Mouse (Mus musculus): ENCODE data around the gene Rabgap1l.

Rabgap1l gene

GRCm38 (mm10) chr1:160594576-160594975 is 198.4 kb downstream of the Rabgap1l start:
- no peak for DNase-seq (ENCODE audit: low read depth)

GRCm38 (mm10) chr1:160594066-160594465 is 198.9 kb downstream of the Rabgap1l start:
- DNase-seq (ENCODE audit: low read depth), result no peak

GRCm38 (mm10) chr1:160588911-160589590 is 204.0 kb downstream of the Rabgap1l start:
- DNase-seq (ENCODE audit: low read depth), result no peak

- no peak for DNase-seq (ENCODE audit: low read depth)
Measured at GRCm38 (mm10) chr1:160579309-160580233, 213.4 kb downstream of the Rabgap1l start.

- DNase-seq (ENCODE audit: low read depth), result no peak
Measured at GRCm38 (mm10) chr1:160576124-160576523, 216.9 kb downstream of the Rabgap1l start.

- DNase-seq (ENCODE audit: low read depth), result no peak
Measured at GRCm38 (mm10) chr1:160574039-160574438, 219.0 kb downstream of the Rabgap1l start.

GRCm38 (mm10) chr1:160566458-160566857 is 226.6 kb downstream of the Rabgap1l start:
- DNase-seq (ENCODE audit: low read depth), result no peak

- DNase-seq (ENCODE audit: low read depth), result peak; percentile 18
Measured at GRCm38 (mm10) chr1:160561381-160561780, 231.6 kb downstream of the Rabgap1l start.

- no peak for DNase-seq (ENCODE audit: low read depth)
Measured at GRCm38 (mm10) chr1:160550636-160551035, 242.4 kb downstream of the Rabgap1l start.

- no peak for DNase-seq (ENCODE audit: low read depth)
Measured at GRCm38 (mm10) chr1:160547934-160548876, 244.8 kb downstream of the Rabgap1l start.

- no peak for DNase-seq (ENCODE audit: low read depth)
Measured at GRCm38 (mm10) chr1:160535649-160536048, 257.4 kb downstream of the Rabgap1l start.

GRCm38 (mm10) chr1:160534571-160535335 is 258.3 kb downstream of the Rabgap1l start:
- DNase-seq (ENCODE audit: low read depth), result no peak

GRCm38 (mm10) chr1:160533209-160533820 is 259.7 kb downstream of the Rabgap1l start:
- no peak for DNase-seq (ENCODE audit: low read depth)

- DNase-seq (ENCODE audit: low read depth), result no peak
Measured at GRCm38 (mm10) chr1:160531402-160531801, 261.6 kb downstream of the Rabgap1l start.

GRCm38 (mm10) chr1:160521918-160522317 is 271.1 kb downstream of the Rabgap1l start:
- DNase-seq (ENCODE audit: low read depth), result no peak

- DNase-seq (ENCODE audit: low read depth), result no peak
Measured at GRCm38 (mm10) chr1:160520665-160521064, 272.3 kb downstream of the Rabgap1l start.

- no peak for DNase-seq (ENCODE audit: low read depth)
Measured at GRCm38 (mm10) chr1:160519896-160520465, 273.0 kb downstream of the Rabgap1l start.

GRCm38 (mm10) chr1:160518552-160518951 is 274.5 kb downstream of the Rabgap1l start:
- DNase-seq (ENCODE audit: low read depth), result no peak

GRCm38 (mm10) chr1:160507766-160508165 is 285.2 kb downstream of the Rabgap1l start:
- DNase-seq (ENCODE audit: low read depth), result no peak

- DNase-seq (ENCODE audit: low read depth), result no peak
Measured at GRCm38 (mm10) chr1:160496906-160497577, 296.0 kb downstream of the Rabgap1l start.
